Mouse (Mus musculus): ENCODE measurements at regions not wholly inside any gene's neighbourhood (a gene's known extent, or its start where the extent isn't known, plus 50 kb on each side); places are given as distances from the start of the nearest gene placed in this dataset.

GRCm38 (mm10) chr10:27703260-27703659 is 83.7 kb upstream of the Lama2 start:
- DNase-seq (ENCODE audit: low read depth, low spot score): peak; percentile 39

GRCm38 (mm10) chr10:27698305-27698704 is 78.7 kb upstream of the Lama2 start:
- DNase-seq (ENCODE audit: low read depth, low spot score): no peak

- no peak for DNase-seq (ENCODE audit: low read depth, low spot score)
These were observed 61.8 kb upstream of the Lama2 start for GRCm38 (mm10) chr10:27681376-27681775.

- peak; percentile 65 for DNase-seq (ENCODE audit: low read depth, low spot score)
These were observed 56.0 kb upstream of the Lama2 start for GRCm38 (mm10) chr10:27675579-27675978.

- peak; percentile 48 for DNase-seq (ENCODE audit: low read depth, low spot score)
These were observed 54.8 kb upstream of the Lama2 start for GRCm38 (mm10) chr10:27674379-27674778.

All from 3T3-L1 (cell line).